ENCODE assay signal across 29 mouse cellular contexts in the genomic region with DNA sequence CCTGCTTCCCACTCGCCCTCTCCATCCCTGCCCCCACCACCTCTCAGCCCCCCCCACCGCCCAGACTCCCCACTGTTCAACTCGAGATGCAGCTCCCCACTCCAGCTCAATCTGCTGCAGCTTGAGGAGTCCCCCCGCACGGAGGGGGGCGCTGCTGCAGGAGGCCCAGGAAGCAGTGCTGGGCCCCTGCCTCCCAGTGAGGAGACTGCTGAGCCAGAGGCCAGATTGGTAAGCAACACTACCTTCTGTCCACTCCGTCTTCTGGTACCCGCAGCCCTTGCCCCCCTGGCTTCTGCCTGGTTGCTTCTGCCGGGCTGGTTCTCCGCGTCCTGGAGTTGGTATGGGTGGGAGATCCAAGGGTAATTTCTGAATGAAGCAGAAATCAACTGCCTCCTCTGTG. TPM values are rescaled to one million over a fixed set of nuclear protein-coding genes. Genes with fewer than 3 reads are reported as not detected.
DNase-seq lines count a peak whose midpoint lies in the region; ATAC-seq and TF ChIP-seq lines count a peak whose summit lies in the region.
"Had no signal": no experiment of that assay in that cellular context is flagged by ENCODE, and none has a peak within 500 bp of the region (broad histone marks: within the 10 kb centered on the region; RNA-seq: fewer than 3 reads in every experiment).

No protein-coding gene starts in this region.

- H3K4me2 ChIP-seq in forebrain, embryonic 12.5 days: no peak overlapping the region
- H3K4me2 ChIP-seq in forebrain, embryonic 16.5 days (ENCODE audit: low read length): no peak overlapping the region
- H3K4me2 ChIP-seq: intestine, embryonic 15.5 days; limb, embryonic 12.5 days; midbrain, embryonic 11.5 days had no signal

- peaks cover 7% of the 10 kb centered on the region for H3K4me1 ChIP-seq in forebrain, embryonic 12.5 days
- 0 out of 2 replicates have a peak, but pooled peaks cover 3% of the 10 kb centered on the region for H3K4me1 ChIP-seq in forebrain, embryonic 16.5 days (replicated peaks; ENCODE audit: control insufficient read depth, insufficient read depth, low read length)
- H3K4me1 ChIP-seq: limb, embryonic 12.5 days had no signal

- H3K9me3 ChIP-seq in forebrain, embryonic 12.5 days: no peaks in the 10 kb centered on the region
- no peaks in the 10 kb centered on the region for H3K9me3 ChIP-seq in forebrain, embryonic 16.5 days (ENCODE audit: control insufficient read depth, low read length)
- H3K9me3 ChIP-seq: intestine, embryonic 15.5 days; limb, embryonic 12.5 days had no signal

- DNase-seq in heart, postnatal 4 days: peak; percentile 11
- DNase-seq in heart, postnatal 25 days (ENCODE audit: low spot score): no peak
- DNase-seq in testis, postnatal 10 days (ENCODE audit: low spot score): peak; percentile 49
- DNase-seq in testis, postnatal 14 days (ENCODE audit: low spot score): no peak
- DNase-seq in splenic B cell, adult 2 months (ENCODE audit: low read depth, low spot score): peak; percentile 24
- no peak for DNase-seq in left cerebral cortex, adult 2 months (ENCODE audit: extremely low spot score in 1 of 2, low spot score in 2 of 2)
- DNase-seq: kidney, adult 2 months; kidney, postnatal 4 days; lung, postnatal 36 days; thymus, postnatal 14 days had no signal

- H3K36me3 ChIP-seq in forebrain, embryonic 12.5 days (replicated peaks): peaks cover 77% of the 10 kb centered on the region
- peaks cover 32% of the 10 kb centered on the region for H3K36me3 ChIP-seq in forebrain, embryonic 16.5 days (ENCODE audit: control insufficient read depth, insufficient read depth)
- H3K36me3 ChIP-seq in splenic B cell, adult 2 months (ENCODE audit: control insufficient read depth, insufficient read depth, low read length, poor library complexity, severe bottlenecking): peaks cover 41% of the 10 kb centered on the region

- H3K27ac ChIP-seq in forebrain, embryonic 12.5 days: no peak overlapping the region
- no peak overlapping the region for H3K27ac ChIP-seq in forebrain, embryonic 16.5 days (ENCODE audit: low read length)
- no peak overlapping the region for H3K27ac ChIP-seq in left cerebral cortex, adult 2 months
- H3K27ac ChIP-seq: intestine, embryonic 15.5 days; limb, embryonic 12.5 days had no signal

- TF ChIP-seq CTCF in left cerebral cortex, adult 2 months (IDR thresholded peaks at IDR 0.05): no peak

- ATAC-seq in forebrain, embryonic 12.5 days (ENCODE audit: low FRiP score): no peak
- no peak for ATAC-seq in forebrain, embryonic 16.5 days
- ATAC-seq: hindbrain, embryonic 16.5 days; intestine, embryonic 15.5 days; midbrain, embryonic 16.5 days had no signal

- peak overlapping the region; percentile 12; the same call in 1 of the 2 replicates for H3K9ac ChIP-seq in forebrain, embryonic 12.5 days
- no peak overlapping the region for H3K9ac ChIP-seq in forebrain, embryonic 16.5 days (replicated peaks; ENCODE audit: low read depth, low read length)
- H3K9ac ChIP-seq: intestine, embryonic 15.5 days; limb, embryonic 12.5 days had no signal

- no peak overlapping the region for H3K4me3 ChIP-seq in forebrain, embryonic 12.5 days (replicated peaks)
- no peak overlapping the region for H3K4me3 ChIP-seq in forebrain, embryonic 16.5 days (replicated peaks; ENCODE audit: low read length)
- no peak overlapping the region for H3K4me3 ChIP-seq in left cerebral cortex, adult 2 months
- H3K4me3 ChIP-seq: erythroblast, embryonic 14.5 days; intestine, embryonic 15.5 days; limb, embryonic 12.5 days had no signal

- intact Hi-C loops in heart, postnatal 25 days (cut with DNase I): no loop called here
- intact Hi-C loops in left cerebral cortex, adult 2 months (cut with DNase I): no loop called here

- WGBS in forebrain, embryonic 12.5 days: 78% methylated on average over 11 of the region's 11 CpGs
- WGBS in forebrain, embryonic 16.5 days: 79% methylated on average over 11 of the region's 11 CpGs

- H3K27me3 ChIP-seq in forebrain, embryonic 12.5 days: peaks cover 3% of the 10 kb centered on the region; the same call in 1 of the 2 replicates
- no peaks in the 10 kb centered on the region for H3K27me3 ChIP-seq in forebrain, embryonic 16.5 days (replicated peaks; ENCODE audit: control insufficient read depth, insufficient read depth, low read length)
- no peaks in the 10 kb centered on the region for H3K27me3 ChIP-seq in splenic B cell, adult 2 months (ENCODE audit: control insufficient read depth, insufficient read depth, low read length, poor library complexity, severe bottlenecking)
- H3K27me3 ChIP-seq: intestine, embryonic 15.5 days had no signal

RNA-seq across cellular contexts. Expression of a gene that starts 11.8 kb away (rescaled TPM):
- 7.8 and 12.3 TPM in 2 replicates for polyA plus RNA-seq in forebrain, embryonic 12.5 days (2016; fragmentation: Nextera tagmentation; extraction: Ambion mirVana)
- 11.8 and 12.1 TPM in 2 replicates for polyA plus RNA-seq in forebrain, embryonic 16.5 days (2015; fragmentation: Nextera tagmentation; extraction: Ambion mirVana)
- total RNA-seq in heart, postnatal 4 days (2021): 10 to 100 TPM; 42.6 to 55.6 TPM
- total RNA-seq in heart, postnatal 25 days (2021): 10 to 100 TPM; 32.3 to 61.0 TPM
- 100 to 1,000 TPM; 114 to 185 TPM for total RNA-seq in left cerebral cortex, adult 2 months (2021)

RNA-seq across cellular contexts. Expression of a gene that starts 13.4 kb away (rescaled TPM):
- 0.31 and 0.43 TPM in 2 replicates for polyA plus RNA-seq in forebrain, embryonic 12.5 days (2016; fragmentation: Nextera tagmentation; extraction: Ambion mirVana)
- polyA plus RNA-seq in forebrain, embryonic 16.5 days (2015; fragmentation: Nextera tagmentation; extraction: Ambion mirVana): 0.26 and 0.67 TPM in 2 replicates
- total RNA-seq in heart, postnatal 4 days (2021): under 1 TPM; 0.23 to 0.29 TPM
- under 1 TPM in 1 of 2 experiments, not detected in 1; 0.14 TPM for total RNA-seq in heart, postnatal 25 days (2021)
- under 1 TPM; 0.57 to 0.82 TPM for total RNA-seq in left cerebral cortex, adult 2 months (2021)
- total RNA-seq: common myeloid progenitor, adult 5-6 weeks; ES-E14; gastrocnemius, adult 8-10 months; liver, adult 2 months; megakaryocyte, adult 5-6 weeks had no signal

RNA-seq across cellular contexts. Expression of a gene that starts 15.5 kb away (rescaled TPM):
- polyA plus RNA-seq in forebrain, embryonic 12.5 days (2016; fragmentation: Nextera tagmentation; extraction: Ambion mirVana): 0.11 TPM in 1 of 2 replicates, not detected in the other
- polyA plus RNA-seq in forebrain, embryonic 16.5 days (2015; fragmentation: Nextera tagmentation; extraction: Ambion mirVana): 0.39 and 0.71 TPM in 2 replicates
- under 1 TPM; 0.29 to 0.65 TPM for total RNA-seq in heart, postnatal 4 days (2021)
- total RNA-seq in heart, postnatal 25 days (2021): under 1 TPM in 1 of 2 experiments, not detected in 1; 0.21 TPM
- 1 to 10 TPM; 1.3 to 1.4 TPM for total RNA-seq in left cerebral cortex, adult 2 months (2021)
- total RNA-seq: CH12.LX; common myeloid progenitor, adult 5-6 weeks; ES-E14; liver, adult 2 months; megakaryocyte, adult 5-6 weeks had no signal
- polyA plus RNA-seq: erythroblast, embryonic 14.5 days; forebrain, embryonic 11.5 days; hindbrain, embryonic 11.5 days; liver, embryonic 16.5 days; neural tube, embryonic 11.5 days had no signal

RNA-seq across cellular contexts. Expression of a gene that starts 18.6 kb away (rescaled TPM):
- 103 and 121 TPM in 2 replicates for polyA plus RNA-seq in forebrain, embryonic 12.5 days (2016; fragmentation: Nextera tagmentation; extraction: Ambion mirVana)
- 217 and 259 TPM in 2 replicates for polyA plus RNA-seq in forebrain, embryonic 16.5 days (2015; fragmentation: Nextera tagmentation; extraction: Ambion mirVana)
- total RNA-seq in heart, postnatal 4 days (2021): 10 to 100 TPM; 80.2 to 84.6 TPM
- total RNA-seq in heart, postnatal 25 days (2021): 10 to 100 TPM; 59.6 to 65.7 TPM
- total RNA-seq in left cerebral cortex, adult 2 months (2021): 1,000 to 10,000 TPM; 1,115 to 1,119 TPM

RNA-seq across cellular contexts. Expression of a gene that starts 18.9 kb away (rescaled TPM):
- 0.19 and 0.55 TPM in 2 replicates for polyA plus RNA-seq in forebrain, embryonic 12.5 days (2016; fragmentation: Nextera tagmentation; extraction: Ambion mirVana)
- polyA plus RNA-seq in forebrain, embryonic 16.5 days (2015; fragmentation: Nextera tagmentation; extraction: Ambion mirVana): 2.8 and 3.5 TPM in 2 replicates
- total RNA-seq in heart, postnatal 4 days (2021): under 1 TPM in 1 of 2 experiments, not detected in 1; 0.45 TPM
- total RNA-seq in heart, postnatal 25 days (2021): not detected
- total RNA-seq in left cerebral cortex, adult 2 months (2021): 1 to 10 TPM; 6.5 TPM
- total RNA-seq: common myeloid progenitor, adult 5-6 weeks; liver, adult 2 months; neutrophil, adult 5-6 weeks had no signal
- polyA plus RNA-seq: forebrain, embryonic 11.5 days had no signal

Comparison
In these comparisons a context has a peak if more than half of its experiments do, and no peak if none do; other contexts are left out.
1. DNase-seq: peak in heart, postnatal 4 days (single experiment), testis, postnatal 10 days (single experiment) and splenic B cell, adult 2 months (single experiment); none in heart, postnatal 25 days (single experiment), testis, postnatal 14 days (single experiment) and left cerebral cortex, adult 2 months (0 of 2).